Mouse (Mus musculus): ENCODE data around the gene Carmil3. TPM values are rescaled to one million over a fixed set of nuclear protein-coding genes. Genes with fewer than 3 reads are reported as not detected.

Gene Carmil3
- polyA plus RNA-seq, 2 experiments: 3.6 to 24.8 TPM

GRCm38 (mm10) chr14:55551794-55552193 is 61.3 kb downstream of the Carmil3 start:
- H3K27me3 ChIP-seq (ENCODE audit: control insufficient read depth, insufficient read depth, low read length): no peaks in the 10 kb centered on the region
- peaks cover 34% of the 10 kb centered on the region for H3K36me3 ChIP-seq (ENCODE audit: control insufficient read depth, insufficient read depth, low read length)
- no peak for TF ChIP-seq POLR2A (IDR thresholded peaks at IDR 0.05; ENCODE audit: borderline replicate concordance, extremely low read depth, insufficient read depth, insufficient read length)
- DNase-seq (ENCODE audit: low spot score) (no peak), ATAC-seq (ENCODE audit: low FRiP score, low read depth) (no peak)
- H3K4me2 ChIP-seq (replicated peaks; ENCODE audit: low read depth, low read length, severe bottlenecking): no peak overlapping the region
- H3K4me3 ChIP-seq (replicated peaks; ENCODE audit: low read length): no peak overlapping the region
- H3K27ac ChIP-seq (replicated peaks; ENCODE audit: low read depth, low read length): no peak overlapping the region
- no peaks in the 10 kb centered on the region for H3K4me1 ChIP-seq (ENCODE audit: control insufficient read depth, insufficient read depth, low read length)
- no peak overlapping the region for H3K9ac ChIP-seq (ENCODE audit: low read depth, low read length, severe bottlenecking)
- no peaks in the 10 kb centered on the region for H3K9me3 ChIP-seq (ENCODE audit: control insufficient read depth, low read length)
- 91% methylated on average over 8 of the region's 8 CpGs for WGBS

GRCm38 (mm10) chr14:55554635-55555034 is 64.2 kb downstream of the Carmil3 start:
- Histone ChIP-seq H3K36me3 (ENCODE audit: control insufficient read depth, insufficient read depth, low read length) (peaks cover 8% of the 10 kb centered on the region), H3K27me3 (ENCODE audit: control insufficient read depth, insufficient read depth, low read length) (no peaks in the 10 kb centered on the region), H3K27ac (replicated peaks; ENCODE audit: low read depth, low read length) (no peak overlapping the region), H3K4me1 (ENCODE audit: control insufficient read depth, insufficient read depth, low read length) (no peaks in the 10 kb centered on the region), H3K4me2 (replicated peaks; ENCODE audit: low read depth, low read length, severe bottlenecking) (no peak overlapping the region), H3K9me3 (ENCODE audit: control insufficient read depth, low read length) (no peaks in the 10 kb centered on the region), H3K4me3 (replicated peaks; ENCODE audit: low read length) (no peak overlapping the region), H3K9ac (ENCODE audit: low read depth, low read length, severe bottlenecking) (no peak overlapping the region)
- no peak for DNase-seq (ENCODE audit: low spot score)
- TF ChIP-seq POLR2A (IDR thresholded peaks at IDR 0.05; ENCODE audit: borderline replicate concordance, extremely low read depth, insufficient read depth, insufficient read length): no peak
- no peak for ATAC-seq (ENCODE audit: low FRiP score, low read depth)

- WGBS: 74% methylated on average over 3 of the region's 3 CpGs
- TF ChIP-seq POLR2A (IDR thresholded peaks at IDR 0.05; ENCODE audit: borderline replicate concordance, extremely low read depth, insufficient read depth, insufficient read length): no peak
- Histone ChIP-seq H3K4me3 (replicated peaks; ENCODE audit: low read length) (no peak overlapping the region), H3K27me3 (ENCODE audit: control insufficient read depth, insufficient read depth, low read length) (no peaks in the 10 kb centered on the region), H3K4me2 (replicated peaks; ENCODE audit: low read depth, low read length, severe bottlenecking) (no peak overlapping the region), H3K4me1 (ENCODE audit: control insufficient read depth, insufficient read depth, low read length) (no peaks in the 10 kb centered on the region), H3K36me3 (ENCODE audit: control insufficient read depth, insufficient read depth, low read length) (no peaks in the 10 kb centered on the region), H3K9ac (ENCODE audit: low read depth, low read length, severe bottlenecking) (no peak overlapping the region), H3K9me3 (ENCODE audit: control insufficient read depth, low read length) (no peaks in the 10 kb centered on the region), H3K27ac (replicated peaks; ENCODE audit: low read depth, low read length) (no peak overlapping the region)
- DNase-seq (ENCODE audit: low spot score) (no peak), ATAC-seq (ENCODE audit: low FRiP score, low read depth) (no peak)
These were observed 65.3 kb downstream of the Carmil3 start for GRCm38 (mm10) chr14:55555788-55556187.

DNA sequence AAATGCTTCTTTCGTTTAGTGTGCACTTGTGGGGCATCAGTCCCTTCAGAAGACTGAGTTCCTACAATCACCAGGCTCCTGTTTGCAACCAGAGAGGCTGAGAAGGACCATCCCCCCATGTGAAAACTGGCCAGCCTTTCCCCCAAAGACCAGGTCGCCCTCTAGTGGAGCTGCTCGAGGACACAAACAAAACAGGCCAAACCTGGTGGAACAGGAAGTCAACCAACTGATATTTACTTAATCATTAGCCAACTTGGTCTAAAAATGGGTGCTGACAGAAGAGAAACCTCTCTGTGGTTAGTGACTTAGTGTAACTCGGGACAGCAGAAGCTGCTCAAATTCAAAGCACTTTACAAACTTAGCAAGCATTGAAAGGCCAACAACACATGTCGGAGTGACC is 66.6 kb downstream of the Carmil3 start:
- 26% methylated on average over 5 of the region's 5 CpGs for WGBS
- peak; percentile 52 for DNase-seq (ENCODE audit: low spot score)
- H3K4me2 ChIP-seq (replicated peaks; ENCODE audit: low read depth, low read length, severe bottlenecking): no peak overlapping the region
- H3K9me3 ChIP-seq (ENCODE audit: control insufficient read depth, low read length): no peaks in the 10 kb centered on the region
- H3K4me1 ChIP-seq (ENCODE audit: control insufficient read depth, insufficient read depth, low read length): peaks cover 5% of the 10 kb centered on the region
- no peak overlapping the region for H3K27ac ChIP-seq (replicated peaks; ENCODE audit: low read depth, low read length)
- H3K36me3 ChIP-seq (ENCODE audit: control insufficient read depth, insufficient read depth, low read length): no peaks in the 10 kb centered on the region
- H3K9ac ChIP-seq (ENCODE audit: low read depth, low read length, severe bottlenecking): no peak overlapping the region
- no peak for ATAC-seq (ENCODE audit: low FRiP score, low read depth)
- H3K4me3 ChIP-seq (replicated peaks; ENCODE audit: low read length): no peak overlapping the region
- no peak for TF ChIP-seq POLR2A (IDR thresholded peaks at IDR 0.05; ENCODE audit: borderline replicate concordance, extremely low read depth, insufficient read depth, insufficient read length)
- no peaks in the 10 kb centered on the region for H3K27me3 ChIP-seq (ENCODE audit: control insufficient read depth, insufficient read depth, low read length)

- H3K27me3 ChIP-seq (ENCODE audit: control insufficient read depth, insufficient read depth, low read length): no peaks in the 10 kb centered on the region
- peaks cover 5% of the 10 kb centered on the region for H3K4me1 ChIP-seq (ENCODE audit: control insufficient read depth, insufficient read depth, low read length)
- H3K4me2 ChIP-seq (replicated peaks; ENCODE audit: low read depth, low read length, severe bottlenecking): no peak overlapping the region
- ATAC-seq (ENCODE audit: low FRiP score, low read depth) (no peak), DNase-seq (ENCODE audit: low spot score) (no peak)
- no peaks in the 10 kb centered on the region for H3K9me3 ChIP-seq (ENCODE audit: control insufficient read depth, low read length)
- TF ChIP-seq POLR2A (IDR thresholded peaks at IDR 0.05; ENCODE audit: borderline replicate concordance, extremely low read depth, insufficient read depth, insufficient read length): no peak
- no peak overlapping the region for H3K9ac ChIP-seq (ENCODE audit: low read depth, low read length, severe bottlenecking)
- no peaks in the 10 kb centered on the region for H3K36me3 ChIP-seq (ENCODE audit: control insufficient read depth, insufficient read depth, low read length)
- 93% methylated on average over 3 of the region's 3 CpGs for WGBS
- H3K27ac ChIP-seq (replicated peaks; ENCODE audit: low read depth, low read length): no peak overlapping the region
- H3K4me3 ChIP-seq (replicated peaks; ENCODE audit: low read length): no peak overlapping the region
These were observed 67.1 kb downstream of the Carmil3 start for GRCm38 (mm10) chr14:55557587-55557986.

Other genes with a start within 250 kb of the Carmil3 start
- 53.0 and 58.6 TPM in 2 replicates for gene Dhrs4, start 11.9 kb upstream of the Carmil3 start, polyA plus RNA-seq (2012; rRNA removed)
- 48.4 and 60.3 TPM in 2 replicates for gene Dhrs4, start 11.9 kb upstream of the Carmil3 start, polyA plus RNA-seq (2014; fragmentation: Nextera tagmentation; extraction: Ambion mirVana)
- 0.74 and 0.83 TPM in 2 replicates for gene Cpne6, start 19.8 kb downstream of the Carmil3 start, polyA plus RNA-seq (2012; rRNA removed)
- gene Cpne6, start 19.8 kb downstream of the Carmil3 start, polyA plus RNA-seq (2014; fragmentation: Nextera tagmentation; extraction: Ambion mirVana): 0.47 and 0.65 TPM in 2 replicates
- 0.06 TPM in 1 of 2 replicates, not detected in the other for gene Nrl, start 34.3 kb downstream of the Carmil3 start, polyA plus RNA-seq (2012; rRNA removed)
- not detected in 2 replicates for gene Nrl, start 34.3 kb downstream of the Carmil3 start, polyA plus RNA-seq (2014; fragmentation: Nextera tagmentation; extraction: Ambion mirVana)
- gene Pck2, start 49.6 kb downstream of the Carmil3 start, polyA plus RNA-seq (2012; rRNA removed): 39.3 and 52.1 TPM in 2 replicates
- 22.5 and 28.0 TPM in 2 replicates for gene Pck2, start 49.6 kb downstream of the Carmil3 start, polyA plus RNA-seq (2014; fragmentation: Nextera tagmentation; extraction: Ambion mirVana)
- gene Dcaf11, start 69.4 kb downstream of the Carmil3 start, polyA plus RNA-seq (2012; rRNA removed): 47.5 and 53.0 TPM in 2 replicates
- gene Dcaf11, start 69.4 kb downstream of the Carmil3 start, polyA plus RNA-seq (2014; fragmentation: Nextera tagmentation; extraction: Ambion mirVana): 53.8 and 56.0 TPM in 2 replicates
- gene A730061H03Rik, start 69.8 kb downstream of the Carmil3 start, polyA plus RNA-seq (2012; rRNA removed): 0.67 and 0.88 TPM in 2 replicates
- 0.74 and 1.7 TPM in 2 replicates for gene A730061H03Rik, start 69.8 kb downstream of the Carmil3 start, polyA plus RNA-seq (2014; fragmentation: Nextera tagmentation; extraction: Ambion mirVana)
- gene Fitm1, start 85.0 kb downstream of the Carmil3 start, polyA plus RNA-seq (2012; rRNA removed): 30.9 and 43.0 TPM in 2 replicates
- gene Fitm1, start 85.0 kb downstream of the Carmil3 start, polyA plus RNA-seq (2014; fragmentation: Nextera tagmentation; extraction: Ambion mirVana): 19.1 and 26.9 TPM in 2 replicates
- 66.8 and 77.6 TPM in 2 replicates for gene Psme1, start 87.5 kb downstream of the Carmil3 start, polyA plus RNA-seq (2012; rRNA removed)
- gene Psme1, start 87.5 kb downstream of the Carmil3 start, polyA plus RNA-seq (2014; fragmentation: Nextera tagmentation; extraction: Ambion mirVana): 147 and 154 TPM in 2 replicates
- gene Emc9, start 94.7 kb downstream of the Carmil3 start, polyA plus RNA-seq (2012; rRNA removed): 6.6 and 6.9 TPM in 2 replicates
- gene Emc9, start 94.7 kb downstream of the Carmil3 start, polyA plus RNA-seq (2014; fragmentation: Nextera tagmentation; extraction: Ambion mirVana): 6.5 and 7.0 TPM in 2 replicates
- gene Psme2, start 100.5 kb downstream of the Carmil3 start, polyA plus RNA-seq (2012; rRNA removed): 75.8 and 78.5 TPM in 2 replicates
- 239 and 245 TPM in 2 replicates for gene Psme2, start 100.5 kb downstream of the Carmil3 start, polyA plus RNA-seq (2014; fragmentation: Nextera tagmentation; extraction: Ambion mirVana)
- 23.0 and 34.1 TPM in 2 replicates for gene Rnf31, start 101.1 kb downstream of the Carmil3 start, polyA plus RNA-seq (2012; rRNA removed)
- 13.1 and 18.1 TPM in 2 replicates for gene Rnf31, start 101.1 kb downstream of the Carmil3 start, polyA plus RNA-seq (2014; fragmentation: Nextera tagmentation; extraction: Ambion mirVana)
- gene Irf9, start 112.9 kb downstream of the Carmil3 start, polyA plus RNA-seq (2012; rRNA removed): 21.0 and 26.4 TPM in 2 replicates
- 9.8 and 11.3 TPM in 2 replicates for gene Irf9, start 112.9 kb downstream of the Carmil3 start, polyA plus RNA-seq (2014; fragmentation: Nextera tagmentation; extraction: Ambion mirVana)
- 8.9 and 9.6 TPM in 2 replicates for gene Rec8, start 127.4 kb downstream of the Carmil3 start, polyA plus RNA-seq (2012; rRNA removed)
- gene Rec8, start 127.4 kb downstream of the Carmil3 start, polyA plus RNA-seq (2014; fragmentation: Nextera tagmentation; extraction: Ambion mirVana): 2.4 and 2.8 TPM in 2 replicates
- 185 and 239 TPM in 2 replicates for gene Ipo4, start 145.3 kb downstream of the Carmil3 start, polyA plus RNA-seq (2012; rRNA removed)
- 131 and 133 TPM in 2 replicates for gene Ipo4, start 145.3 kb downstream of the Carmil3 start, polyA plus RNA-seq (2014; fragmentation: Nextera tagmentation; extraction: Ambion mirVana)
- gene Gm49378, start 147.2 kb downstream of the Carmil3 start, polyA plus RNA-seq (2012; rRNA removed): 6.8 and 12.2 TPM in 2 replicates
- 1.5 and 3.7 TPM in 2 replicates for gene Gm49378, start 147.2 kb downstream of the Carmil3 start, polyA plus RNA-seq (2014; fragmentation: Nextera tagmentation; extraction: Ambion mirVana)
- 92.3 and 128 TPM in 2 replicates for gene Tm9sf1, start 153.2 kb downstream of the Carmil3 start, polyA plus RNA-seq (2012; rRNA removed)
- gene Tm9sf1, start 153.2 kb downstream of the Carmil3 start, polyA plus RNA-seq (2014; fragmentation: Nextera tagmentation; extraction: Ambion mirVana): 111 and 116 TPM in 2 replicates
- gene Tssk4, start 159.5 kb downstream of the Carmil3 start, polyA plus RNA-seq (2012; rRNA removed): 2.9 and 3.3 TPM in 2 replicates
- 1.2 and 1.4 TPM in 2 replicates for gene Tssk4, start 159.5 kb downstream of the Carmil3 start, polyA plus RNA-seq (2014; fragmentation: Nextera tagmentation; extraction: Ambion mirVana)
- gene Mdp1, start 169.9 kb downstream of the Carmil3 start, polyA plus RNA-seq (2012; rRNA removed): 47.4 and 49.7 TPM in 2 replicates
- 53.7 and 59.1 TPM in 2 replicates for gene Mdp1, start 169.9 kb downstream of the Carmil3 start, polyA plus RNA-seq (2014; fragmentation: Nextera tagmentation; extraction: Ambion mirVana)
- 51.1 and 53.6 TPM in 2 replicates for gene Gmpr2, start 181.3 kb downstream of the Carmil3 start, polyA plus RNA-seq (2012; rRNA removed)
- 53.1 and 68.5 TPM in 2 replicates for gene Gmpr2, start 181.3 kb downstream of the Carmil3 start, polyA plus RNA-seq (2014; fragmentation: Nextera tagmentation; extraction: Ambion mirVana)
- gene Nedd8, start 181.5 kb downstream of the Carmil3 start, polyA plus RNA-seq (2012; rRNA removed): 347 and 416 TPM in 2 replicates
- 567 and 583 TPM in 2 replicates for gene Nedd8, start 181.5 kb downstream of the Carmil3 start, polyA plus RNA-seq (2014; fragmentation: Nextera tagmentation; extraction: Ambion mirVana)
- gene Tinf2, start 191.2 kb downstream of the Carmil3 start, polyA plus RNA-seq (2012; rRNA removed): 35.9 and 38.4 TPM in 2 replicates
- 34.2 and 40.1 TPM in 2 replicates for gene Tinf2, start 191.2 kb downstream of the Carmil3 start, polyA plus RNA-seq (2014; fragmentation: Nextera tagmentation; extraction: Ambion mirVana)
- gene Tgm1, start 223.3 kb downstream of the Carmil3 start, polyA plus RNA-seq (2012; rRNA removed): 15.0 and 17.7 TPM in 2 replicates
- gene Tgm1, start 223.3 kb downstream of the Carmil3 start, polyA plus RNA-seq (2014; fragmentation: Nextera tagmentation; extraction: Ambion mirVana): 17.0 and 21.2 TPM in 2 replicates
- gene Rabggta, start 231.6 kb downstream of the Carmil3 start, polyA plus RNA-seq (2012; rRNA removed): 41.7 and 53.5 TPM in 2 replicates
- gene Rabggta, start 231.6 kb downstream of the Carmil3 start, polyA plus RNA-seq (2014; fragmentation: Nextera tagmentation; extraction: Ambion mirVana): 20.4 and 23.0 TPM in 2 replicates